Mouse (Mus musculus) erythroblast, embryonic 14.5 days (primary cell): ENCODE measurements around the gene Kcnk2.

Source experiments
- GATA1 ChIP-seq: IDR thresholded peaks from 2 replicates; pipeline ENCODE4 v1.6.1; 2012; ENCODE audit warnings: low read length, inconsistent platforms, mixed read lengths
- TAL1 ChIP-seq: IDR thresholded peaks from 3 replicates; pipeline ENCODE4 v1.6.1; 2012; ENCODE audit warnings: low read length, inconsistent platforms, mixed read lengths

GRCm38 (mm10) chr1:189341381-189341917 lies 60.6 kb downstream of the Kcnk2 start:
- TF ChIP-seq TAL1 (no peak), GATA1 (no peak)
